Mouse (Mus musculus): ENCODE results near the gene Crtc3. TPM values are rescaled to one million over a fixed set of nuclear protein-coding genes. Genes with fewer than 3 reads are reported as not detected.

Gene Crtc3
- polyA plus RNA-seq, 1 experiment: 16.7 TPM

DNA sequence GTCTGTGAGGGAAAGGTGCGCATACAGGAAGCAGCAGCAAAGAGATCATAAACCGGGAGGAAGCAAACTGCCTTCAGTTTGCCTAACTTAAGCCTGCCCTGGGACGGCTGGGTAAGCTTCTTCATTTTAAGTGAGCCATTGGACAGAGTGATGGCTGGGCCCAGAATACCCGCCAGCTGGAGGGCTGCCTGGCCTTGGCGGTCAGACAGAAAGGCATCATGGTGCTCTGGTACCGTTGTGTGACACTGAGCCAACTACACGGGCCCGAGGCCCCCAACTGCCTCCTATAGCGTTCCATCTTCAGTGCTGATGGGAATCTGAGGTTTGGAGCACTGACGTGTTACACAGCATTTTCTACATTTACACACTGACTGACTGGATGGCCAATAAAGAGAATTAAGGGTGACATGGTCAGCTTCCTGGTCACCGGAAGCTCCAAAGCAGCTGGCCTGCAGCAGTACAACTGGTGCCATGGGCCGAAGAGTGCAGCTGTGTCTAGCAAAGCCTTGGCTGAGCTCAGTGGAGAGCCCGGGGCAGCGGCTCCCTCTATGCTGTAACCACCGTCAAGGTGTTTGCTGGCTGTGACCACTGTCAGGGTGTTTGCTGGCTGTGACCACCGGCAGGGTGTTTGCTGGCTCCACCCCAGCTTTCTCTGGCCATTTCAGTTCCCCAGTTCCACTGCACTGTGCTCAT lies 99.5 kb downstream of the Crtc3 start:
- H3K27ac ChIP-seq (ENCODE audit: insufficient read depth, low read depth, low read length): no peak overlapping the region
- H3K4me3 ChIP-seq (ENCODE audit: insufficient read depth, low read length): no peak overlapping the region
- TF ChIP-seq CTCF (IDR thresholded peaks at IDR 0.05; ENCODE audit: low read depth, low read length) (no peak), POLR2A (IDR thresholded peaks at IDR 0.05; ENCODE audit: borderline replicate concordance, low read depth, low read length) (no peak)
- H3K4me1 ChIP-seq (ENCODE audit: control insufficient read depth, insufficient read depth, low read length): no peaks in the 10 kb centered on the region

DNA sequence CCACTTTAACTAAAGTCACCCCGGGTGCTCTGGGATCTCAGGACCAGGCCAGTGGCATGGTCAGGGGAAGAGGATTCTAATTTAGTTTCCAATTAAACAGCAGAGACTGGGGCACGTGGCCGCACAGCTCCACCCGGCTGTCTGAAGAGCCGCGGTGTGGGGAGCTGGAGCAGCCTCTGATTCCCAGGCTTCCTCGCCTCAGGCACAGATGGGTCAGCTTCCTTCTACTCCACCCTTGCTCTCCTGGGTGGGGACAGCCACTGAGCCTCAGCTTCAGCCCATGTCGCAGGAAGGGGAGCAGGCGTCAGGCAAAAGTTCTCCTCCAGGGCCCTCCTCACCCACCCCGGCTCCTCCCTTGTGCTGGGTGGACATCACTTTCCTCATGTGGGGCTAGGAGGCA lies 101.0 kb downstream of the Crtc3 start:
- Histone ChIP-seq H3K4me1 (ENCODE audit: control insufficient read depth, insufficient read depth, low read length) (peaks cover 4% of the 10 kb centered on the region), H3K27ac (ENCODE audit: insufficient read depth, low read depth, low read length) (no peak overlapping the region), H3K4me3 (ENCODE audit: insufficient read depth, low read length) (no peak overlapping the region)
- TF ChIP-seq CTCF (IDR thresholded peaks at IDR 0.05; ENCODE audit: low read depth, low read length) (no peak), POLR2A (IDR thresholded peaks at IDR 0.05; ENCODE audit: borderline replicate concordance, low read depth, low read length) (no peak)

DNA sequence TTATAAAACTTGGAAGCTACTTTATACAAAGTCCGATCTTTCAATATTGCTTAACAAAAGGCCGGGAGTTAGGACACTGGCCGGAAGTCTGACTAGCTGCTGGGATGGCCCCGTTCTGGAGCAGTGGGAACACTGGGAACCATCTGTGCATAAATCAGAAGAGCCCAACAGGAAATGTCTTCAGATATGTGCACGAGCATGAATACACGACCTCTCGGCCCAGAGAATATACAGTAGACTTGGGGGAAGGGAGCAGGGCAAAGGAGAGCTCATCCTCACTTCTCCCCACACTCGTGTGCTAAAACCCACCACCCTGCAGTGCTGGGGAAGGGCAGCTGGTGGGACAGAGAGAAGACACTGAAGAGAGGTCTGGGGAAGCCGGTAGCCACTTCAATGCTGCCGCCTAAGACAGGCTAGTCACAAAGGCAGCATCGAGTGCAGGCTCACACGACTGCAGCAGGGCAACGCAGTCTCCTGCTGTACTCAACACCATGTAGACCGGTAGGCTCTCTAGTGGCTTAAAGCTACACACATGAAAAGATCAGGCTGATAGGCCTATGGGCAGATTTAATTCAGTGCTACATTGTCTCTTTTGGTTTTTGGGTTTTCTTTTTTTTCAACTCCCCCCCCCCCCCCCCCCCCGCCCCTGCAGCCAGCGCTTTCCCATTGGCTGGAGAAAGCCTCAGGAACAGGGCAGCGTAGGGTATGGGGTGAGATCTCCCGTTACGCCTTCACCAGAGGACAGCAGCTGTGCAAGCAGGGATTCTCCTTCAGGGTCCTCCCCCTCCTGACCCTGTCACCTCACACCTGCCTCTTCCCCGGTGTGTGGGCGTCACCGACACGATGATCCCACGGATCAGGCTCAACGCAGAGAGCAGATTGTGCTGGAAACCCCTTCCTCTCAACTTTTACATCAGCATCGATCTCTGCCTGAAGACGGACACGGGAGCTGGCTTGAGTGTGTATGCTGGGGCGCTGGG lies 101.7 kb downstream of the Crtc3 start:
- Histone ChIP-seq H3K4me1 (ENCODE audit: control insufficient read depth, insufficient read depth, low read length) (peaks cover 8% of the 10 kb centered on the region), H3K4me3 (ENCODE audit: insufficient read depth, low read length) (no peak overlapping the region), H3K27ac (ENCODE audit: insufficient read depth, low read depth, low read length) (no peak overlapping the region)
- TF ChIP-seq CTCF (IDR thresholded peaks at IDR 0.05; ENCODE audit: low read depth, low read length) (no peak), POLR2A (IDR thresholded peaks at IDR 0.05; ENCODE audit: borderline replicate concordance, low read depth, low read length) (no peak)

DNA sequence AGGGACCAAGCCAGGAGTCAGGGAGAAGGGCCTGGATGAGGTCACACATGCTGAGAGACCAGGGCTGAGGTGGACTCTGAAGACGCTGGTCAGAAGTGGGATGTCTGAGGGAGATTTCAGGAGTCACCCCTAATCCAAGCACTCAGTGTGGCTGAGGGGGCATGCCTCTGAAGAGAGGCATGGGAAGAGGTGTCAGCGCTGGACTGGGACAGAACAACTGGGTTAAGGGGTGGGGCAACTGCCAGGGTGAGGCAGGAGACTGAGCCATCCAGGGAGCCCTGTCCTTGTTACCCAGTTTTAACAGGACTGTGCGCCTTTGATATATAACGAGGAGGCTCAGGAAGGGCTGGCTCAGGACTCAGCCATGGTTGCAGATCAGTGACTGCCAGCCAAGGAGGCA lies 102.5 kb downstream of the Crtc3 start:
- TF ChIP-seq CTCF (IDR thresholded peaks at IDR 0.05; ENCODE audit: low read depth, low read length): no peak
- TF ChIP-seq POLR2A (IDR thresholded peaks at IDR 0.05; ENCODE audit: borderline replicate concordance, low read depth, low read length): no peak
- H3K4me1 ChIP-seq (ENCODE audit: control insufficient read depth, insufficient read depth, low read length): peaks cover 10% of the 10 kb centered on the region
- no peak overlapping the region for H3K27ac ChIP-seq (ENCODE audit: insufficient read depth, low read depth, low read length)
- H3K4me3 ChIP-seq (ENCODE audit: insufficient read depth, low read length): no peak overlapping the region

DNA sequence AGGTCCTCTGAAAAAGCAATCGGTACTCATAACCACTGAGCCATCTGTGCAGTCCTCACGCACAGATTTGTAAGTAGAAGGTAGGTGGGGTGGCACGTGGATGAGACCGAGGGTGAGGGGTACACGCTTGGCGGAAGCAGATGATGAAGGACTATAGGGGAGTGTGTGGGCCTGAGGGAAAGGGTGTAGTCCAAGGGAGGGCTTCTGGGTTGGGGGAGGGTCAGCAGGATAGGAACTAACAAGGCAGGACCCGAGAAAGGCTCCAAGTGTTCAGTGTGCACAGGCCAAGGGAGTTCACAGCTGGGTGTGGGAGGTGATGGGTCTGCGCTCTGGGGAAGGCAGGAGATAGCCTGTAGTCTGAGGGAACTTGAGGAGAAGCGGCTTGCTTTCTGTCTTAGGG lies 103.3 kb downstream of the Crtc3 start:
- H3K4me3 ChIP-seq (ENCODE audit: insufficient read depth, low read length): no peak overlapping the region
- peaks cover 10% of the 10 kb centered on the region for H3K4me1 ChIP-seq (ENCODE audit: control insufficient read depth, insufficient read depth, low read length)
- no peak for TF ChIP-seq POLR2A (IDR thresholded peaks at IDR 0.05; ENCODE audit: borderline replicate concordance, low read depth, low read length)
- TF ChIP-seq CTCF (IDR thresholded peaks at IDR 0.05; ENCODE audit: low read depth, low read length): no peak
- H3K27ac ChIP-seq (ENCODE audit: insufficient read depth, low read depth, low read length): no peak overlapping the region

DNA sequence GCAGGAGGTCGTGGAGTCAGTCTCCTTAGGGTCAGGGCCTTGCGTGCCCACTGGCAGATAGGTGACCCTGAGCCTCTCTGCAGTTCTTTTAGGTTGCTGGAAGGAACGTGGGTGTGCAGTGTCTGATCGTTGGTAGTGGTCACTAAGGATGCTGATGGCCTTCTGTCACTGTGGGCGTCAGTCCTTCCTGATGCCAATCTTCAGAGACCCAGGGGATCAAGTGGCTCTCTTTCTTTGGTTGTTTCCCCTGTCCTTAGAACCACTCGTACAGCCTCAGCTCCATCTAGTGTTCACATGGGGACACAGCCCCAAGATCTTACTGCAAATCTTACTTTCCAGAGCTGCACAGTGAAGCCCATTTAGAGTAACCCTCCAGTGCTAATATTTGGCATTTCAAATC lies 104.7 kb downstream of the Crtc3 start:
- H3K27ac ChIP-seq (ENCODE audit: insufficient read depth, low read depth, low read length): no peak overlapping the region
- TF ChIP-seq POLR2A (IDR thresholded peaks at IDR 0.05; ENCODE audit: borderline replicate concordance, low read depth, low read length): no peak
- TF ChIP-seq CTCF (IDR thresholded peaks at IDR 0.05; ENCODE audit: low read depth, low read length): peak; percentile 14; the same call in 1 of the 2 replicates
- H3K4me3 ChIP-seq (ENCODE audit: insufficient read depth, low read length): no peak overlapping the region
- peaks cover 10% of the 10 kb centered on the region for H3K4me1 ChIP-seq (ENCODE audit: control insufficient read depth, insufficient read depth, low read length)

DNA sequence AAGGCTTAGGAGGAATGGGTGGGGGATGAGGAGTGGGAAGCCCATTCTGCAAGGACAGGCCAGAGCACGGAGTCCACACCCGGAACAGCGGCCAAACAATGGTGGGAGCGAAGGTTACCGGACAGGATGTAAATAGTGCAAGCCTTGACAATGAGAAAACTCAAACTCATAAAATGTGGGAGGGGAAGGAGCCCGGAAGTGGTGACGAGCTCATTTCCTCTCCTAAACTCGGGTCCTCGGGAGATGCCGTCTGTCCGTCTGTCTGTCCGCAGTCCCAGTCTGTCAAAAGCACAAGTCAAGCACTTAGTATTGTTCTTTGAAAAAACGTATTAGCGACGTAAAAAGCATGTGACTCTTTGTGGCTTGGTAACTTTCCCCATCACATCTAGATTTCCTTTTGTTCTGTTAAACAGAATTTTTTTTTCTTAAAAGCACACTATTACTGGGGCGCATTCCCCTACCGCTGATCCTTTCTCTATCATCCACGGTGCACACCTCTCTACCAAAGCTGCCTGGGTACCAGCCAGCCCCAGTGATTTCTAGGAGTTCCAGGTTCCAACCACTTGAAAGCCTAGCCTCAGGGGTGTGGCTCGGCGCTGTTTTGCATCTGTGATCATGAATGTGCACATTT lies 105.7 kb downstream of the Crtc3 start:
- H3K27ac ChIP-seq (ENCODE audit: insufficient read depth, low read depth, low read length): peak overlapping the region; percentile 51
- TF ChIP-seq POLR2A (IDR thresholded peaks at IDR 0.05; ENCODE audit: borderline replicate concordance, low read depth, low read length) (no peak), CTCF (IDR thresholded peaks at IDR 0.05; ENCODE audit: low read depth, low read length) (no peak)
- H3K4me3 ChIP-seq (ENCODE audit: insufficient read depth, low read length): peak overlapping the region; percentile 51
- H3K4me1 ChIP-seq (ENCODE audit: control insufficient read depth, insufficient read depth, low read length): peaks cover 10% of the 10 kb centered on the region

DNA sequence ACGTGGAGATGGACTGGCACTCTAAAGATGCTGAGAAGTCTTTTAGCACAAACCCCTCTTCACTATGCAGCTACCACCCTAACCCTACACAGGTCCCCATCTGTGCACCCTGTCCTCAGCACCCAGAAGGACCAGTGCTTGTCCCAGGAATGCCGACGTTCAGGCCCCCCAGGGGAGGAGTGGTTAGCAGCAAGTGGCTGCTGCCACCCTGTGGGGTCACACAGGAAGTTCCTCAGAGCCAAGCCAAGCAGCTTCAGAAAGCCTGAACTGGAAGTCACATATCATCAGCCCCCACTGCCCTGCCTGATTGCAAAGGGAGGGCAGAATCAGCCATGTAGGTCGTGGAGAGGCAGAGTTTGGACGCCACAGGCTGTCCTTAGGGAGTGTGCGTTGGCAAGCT lies 108.3 kb downstream of the Crtc3 start:
- Histone ChIP-seq H3K4me1 (ENCODE audit: control insufficient read depth, insufficient read depth, low read length) (peaks cover 16% of the 10 kb centered on the region), H3K4me3 (ENCODE audit: insufficient read depth, low read length) (no peak overlapping the region), H3K27ac (ENCODE audit: insufficient read depth, low read depth, low read length) (no peak overlapping the region)
- no peak for TF ChIP-seq POLR2A (IDR thresholded peaks at IDR 0.05; ENCODE audit: borderline replicate concordance, low read depth, low read length)
- TF ChIP-seq CTCF (IDR thresholded peaks at IDR 0.05; ENCODE audit: low read depth, low read length): peak; percentile 86

DNA sequence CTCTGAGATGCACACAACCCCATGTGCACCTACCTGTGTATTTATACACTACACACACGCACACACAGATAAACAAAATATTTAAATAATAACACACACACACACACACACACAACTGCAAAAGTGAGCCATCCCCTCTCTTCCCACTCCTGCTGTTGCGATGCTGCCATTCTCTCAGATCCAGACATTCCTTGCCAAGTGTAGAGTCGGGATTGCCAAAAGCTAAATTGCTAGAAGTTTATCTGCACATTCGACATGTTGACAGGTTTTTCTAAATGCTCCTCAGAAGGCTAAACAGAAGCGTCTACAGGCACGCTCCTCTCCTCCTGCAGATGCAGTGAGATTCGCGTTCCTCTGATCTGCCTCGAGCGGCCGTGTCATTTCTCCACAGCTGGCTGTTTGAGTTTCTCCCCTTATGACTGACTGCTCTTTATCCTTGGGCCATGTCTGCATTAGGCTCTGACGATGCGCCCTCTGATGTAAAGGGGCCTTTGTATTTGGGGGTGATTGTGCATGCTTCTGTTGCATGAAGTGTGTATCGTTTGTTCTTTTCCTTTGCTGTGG lies 111.2 kb downstream of the Crtc3 start:
- no peak overlapping the region for H3K4me3 ChIP-seq (ENCODE audit: insufficient read depth, low read length)
- peaks cover 16% of the 10 kb centered on the region for H3K4me1 ChIP-seq (ENCODE audit: control insufficient read depth, insufficient read depth, low read length)
- TF ChIP-seq POLR2A (IDR thresholded peaks at IDR 0.05; ENCODE audit: borderline replicate concordance, low read depth, low read length) (no peak), CTCF (IDR thresholded peaks at IDR 0.05; ENCODE audit: low read depth, low read length) (no peak)
- H3K27ac ChIP-seq (ENCODE audit: insufficient read depth, low read depth, low read length): no peak overlapping the region
